Mouse (Mus musculus): ENCODE data around the gene Lenep. TPM values are rescaled to one million over a fixed set of nuclear protein-coding genes. Genes with fewer than 3 reads are reported as not detected.

Lenep gene
- total and polyA plus RNA-seq, 2 experiments = not detected

- H3K79me2 ChIP-seq (ENCODE audit: control insufficient read depth, insufficient read depth, low read length) = peaks cover 16% of the 10 kb centered on the region; the same call in 1 of the 2 replicates
- no peak overlapping the region for H3K4me3 ChIP-seq (ENCODE audit: insufficient read depth, low read depth, low read length)
- H3K4me1 ChIP-seq (ENCODE audit: control insufficient read depth, insufficient read depth, low read length) = no peaks in the 10 kb centered on the region; the same call in 1 of the 2 replicates
- no peak for DNase-seq (ENCODE audit: extremely low read depth, low read depth, low spot score)
- no peak overlapping the region for H3K9ac ChIP-seq (ENCODE audit: low read depth, low read length)
- 95% methylated on average over 14 of the region's 14 CpGs for WGBS
- no peak overlapping the region for H3K27ac ChIP-seq (replicated peaks; ENCODE audit: insufficient read depth, low read depth, low read length)
- no peaks in the 10 kb centered on the region for H3K27me3 ChIP-seq (ENCODE audit: control insufficient read depth, insufficient read depth, low read length)
- TF ChIP-seq POLR2A (IDR thresholded peaks at IDR 0.05; ENCODE audit: extremely low read depth, insufficient read depth, low read length) (no peak), CTCF (IDR thresholded peaks at IDR 0.05; ENCODE audit: low read depth, low read length) (no peak)
- H3K36me3 ChIP-seq (ENCODE audit: control insufficient read depth, insufficient read depth, low read length) = peaks cover 6% of the 10 kb centered on the region; the same call in 1 of the 2 replicates
Measured at GRCm38 (mm10) chr3:89380291-89380690, 22.3 kb downstream of the Lenep start.

- Histone ChIP-seq H3K27me3 (ENCODE audit: control insufficient read depth, insufficient read depth, low read length) (no peaks in the 10 kb centered on the region), H3K27ac (replicated peaks; ENCODE audit: insufficient read depth, low read depth, low read length) (no peak overlapping the region), H3K79me2 (ENCODE audit: control insufficient read depth, insufficient read depth, low read length) (peaks cover 10% of the 10 kb centered on the region; the same call in 1 of the 2 replicates), H3K4me1 (ENCODE audit: control insufficient read depth, insufficient read depth, low read length) (no peaks in the 10 kb centered on the region; the same call in 1 of the 2 replicates), H3K36me3 (ENCODE audit: control insufficient read depth, insufficient read depth, low read length) (peaks cover 6% of the 10 kb centered on the region; the same call in 1 of the 2 replicates), H3K9ac (ENCODE audit: low read depth, low read length) (no peak overlapping the region), H3K4me3 (ENCODE audit: insufficient read depth, low read depth, low read length) (no peak overlapping the region)
- no peak for DNase-seq (ENCODE audit: extremely low read depth, low read depth, low spot score)
- 86% methylated on average over 31 of the region's 31 CpGs for WGBS
- TF ChIP-seq POLR2A (IDR thresholded peaks at IDR 0.05; ENCODE audit: extremely low read depth, insufficient read depth, low read length) = no peak
- no peak for TF ChIP-seq CTCF (IDR thresholded peaks at IDR 0.05; ENCODE audit: low read depth, low read length)
Measured at GRCm38 (mm10) chr3:89379388-89380131, 23.0 kb downstream of the Lenep start.

- WGBS = 52% methylated on average over 25 of the region's 29 CpGs
- H3K4me3 ChIP-seq (ENCODE audit: insufficient read depth, low read depth, low read length) = peak overlapping the region; percentile 33; the same call in 1 of the 2 replicates
- H3K36me3 ChIP-seq (ENCODE audit: control insufficient read depth, insufficient read depth, low read length) = peaks cover 6% of the 10 kb centered on the region; the same call in 1 of the 2 replicates
- H3K27me3 ChIP-seq (ENCODE audit: control insufficient read depth, insufficient read depth, low read length) = no peaks in the 10 kb centered on the region
- no peak overlapping the region for H3K27ac ChIP-seq (replicated peaks; ENCODE audit: insufficient read depth, low read depth, low read length)
- TF ChIP-seq CTCF (IDR thresholded peaks at IDR 0.05; ENCODE audit: low read depth, low read length) (peak; percentile 85), POLR2A (IDR thresholded peaks at IDR 0.05; ENCODE audit: extremely low read depth, insufficient read depth, low read length) (no peak)
- no peak for DNase-seq (ENCODE audit: extremely low read depth, low read depth, low spot score)
- no peaks in the 10 kb centered on the region for H3K4me1 ChIP-seq (ENCODE audit: control insufficient read depth, insufficient read depth, low read length)
- peaks cover under 1% of the 10 kb centered on the region; the same call in 1 of the 2 replicates for H3K79me2 ChIP-seq (ENCODE audit: control insufficient read depth, insufficient read depth, low read length)
- peak overlapping the region; percentile 43 for H3K9ac ChIP-seq (ENCODE audit: low read depth, low read length)
Measured at GRCm38 (mm10) chr3:89378394-89379067, 24.1 kb downstream of the Lenep start.

- DNase-seq (ENCODE audit: extremely low read depth, low read depth, low spot score) = no peak
- WGBS = 85% methylated on average over 4 of the region's 4 CpGs
- Histone ChIP-seq H3K4me1 (ENCODE audit: control insufficient read depth, insufficient read depth, low read length) (no peaks in the 10 kb centered on the region), H3K9ac (ENCODE audit: low read depth, low read length) (no peak overlapping the region), H3K79me2 (ENCODE audit: control insufficient read depth, insufficient read depth, low read length) (no peaks in the 10 kb centered on the region), H3K27me3 (ENCODE audit: control insufficient read depth, insufficient read depth, low read length) (no peaks in the 10 kb centered on the region), H3K4me3 (ENCODE audit: insufficient read depth, low read depth, low read length) (no peak overlapping the region), H3K36me3 (ENCODE audit: control insufficient read depth, insufficient read depth, low read length) (peaks cover 6% of the 10 kb centered on the region; the same call in 1 of the 2 replicates), H3K27ac (replicated peaks; ENCODE audit: insufficient read depth, low read depth, low read length) (no peak overlapping the region)
- TF ChIP-seq CTCF (IDR thresholded peaks at IDR 0.05; ENCODE audit: low read depth, low read length) (no peak), POLR2A (IDR thresholded peaks at IDR 0.05; ENCODE audit: extremely low read depth, insufficient read depth, low read length) (no peak)
Measured at GRCm38 (mm10) chr3:89377831-89378230, 24.8 kb downstream of the Lenep start.

- TF ChIP-seq POLR2A (IDR thresholded peaks at IDR 0.05; ENCODE audit: extremely low read depth, insufficient read depth, low read length) (no peak), CTCF (IDR thresholded peaks at IDR 0.05; ENCODE audit: low read depth, low read length) (no peak)
- H3K27ac ChIP-seq (replicated peaks; ENCODE audit: insufficient read depth, low read depth, low read length) = no peak overlapping the region
- H3K36me3 ChIP-seq (ENCODE audit: control insufficient read depth, insufficient read depth, low read length) = peaks cover 2% of the 10 kb centered on the region; the same call in 1 of the 2 replicates
- WGBS = 38% methylated on average over 5 of the region's 5 CpGs
- no peaks in the 10 kb centered on the region for H3K79me2 ChIP-seq (ENCODE audit: control insufficient read depth, insufficient read depth, low read length)
- H3K4me3 ChIP-seq (ENCODE audit: insufficient read depth, low read depth, low read length) = no peak overlapping the region
- no peaks in the 10 kb centered on the region for H3K27me3 ChIP-seq (ENCODE audit: control insufficient read depth, insufficient read depth, low read length)
- no peaks in the 10 kb centered on the region for H3K4me1 ChIP-seq (ENCODE audit: control insufficient read depth, insufficient read depth, low read length)
- DNase-seq (ENCODE audit: extremely low read depth, low read depth, low spot score) = no peak
- H3K9ac ChIP-seq (ENCODE audit: low read depth, low read length) = no peak overlapping the region
Measured at GRCm38 (mm10) chr3:89373581-89374231, 28.9 kb downstream of the Lenep start.

Data from liver, adult 2 months (tissue).